Mouse (Mus musculus): ENCODE results near the gene Coro1a.

DNA sequence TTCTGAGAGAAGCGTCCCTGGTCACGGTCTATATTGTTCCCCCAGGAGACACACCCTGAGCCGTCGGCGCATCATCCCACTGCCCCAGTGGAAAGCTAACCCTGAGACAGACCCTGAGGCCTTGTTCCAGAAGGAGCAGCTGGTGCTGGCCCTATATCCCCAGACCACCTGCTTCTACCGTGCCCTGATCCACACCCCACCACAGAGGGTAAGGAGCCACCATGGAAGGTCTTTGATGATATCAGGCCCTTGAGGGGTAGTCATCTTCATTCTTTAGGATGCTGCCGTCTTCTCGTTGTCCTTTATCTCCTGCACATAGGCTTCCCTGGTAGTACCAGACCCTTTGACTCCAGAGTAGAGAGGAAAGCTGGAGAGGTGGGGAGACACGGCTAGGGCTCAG, 35.5 kb downstream of the Coro1a start:
- TF ChIP-seq GATA1 (IDR thresholded peaks at IDR 0.05; ENCODE audit: borderline replicate concordance, low read length): no peak
- TF ChIP-seq FLI1 (IDR thresholded peaks at IDR 0.05; ENCODE audit: low read length): no peak
